Mouse (Mus musculus) fibroblast of lung, adult 2 months (primary cell): ENCODE results near the gene Mphosph9.

Experiments
- DNase-seq: peaks from one replicate; pipeline ENCODE4 v3.0.0-alpha.2; 2011; ENCODE audit warnings: low read depth

Gene Mphosph9

DNA sequence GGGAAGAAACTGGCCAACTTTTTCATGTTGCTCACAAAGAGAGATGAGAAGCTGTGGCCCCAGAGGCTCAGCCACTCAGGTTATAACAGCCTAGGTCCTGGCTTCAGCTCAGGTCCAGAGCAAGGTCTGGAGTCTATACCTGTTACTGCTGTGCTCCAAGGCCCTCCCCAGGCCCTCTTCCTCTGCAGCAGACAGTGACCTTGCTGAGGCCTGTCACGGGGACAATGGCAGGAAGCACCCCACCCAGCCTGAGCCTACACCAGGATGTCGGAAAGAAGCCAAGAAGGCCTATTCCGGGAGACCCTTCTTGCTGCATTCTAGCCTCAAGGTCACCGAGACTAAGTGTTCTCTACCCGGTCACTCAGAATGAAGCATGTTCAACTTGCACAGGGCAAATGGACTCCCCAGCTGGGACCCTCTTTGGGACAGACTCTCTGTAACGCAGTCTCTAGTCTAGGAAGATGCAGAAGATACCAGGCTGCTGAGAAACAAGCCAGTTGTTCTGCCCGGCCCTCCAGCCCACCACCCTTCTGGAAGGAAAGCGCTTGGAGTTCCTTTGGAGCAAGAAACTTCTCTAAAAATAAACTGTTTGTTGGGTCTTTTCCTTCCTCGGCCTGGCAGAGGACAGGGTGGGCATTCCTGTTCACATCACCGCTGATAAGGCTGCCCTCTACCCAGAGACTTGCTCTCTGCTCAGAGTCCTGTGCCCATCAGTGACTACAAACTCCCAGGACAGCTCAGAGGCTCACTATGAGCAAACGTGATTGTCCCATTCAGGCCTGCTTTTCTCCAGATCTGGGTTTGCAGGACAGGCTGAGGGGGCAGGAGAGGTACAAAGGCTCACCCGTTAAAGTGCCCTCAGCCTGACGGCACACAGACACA is 113.9 kb downstream of the Mphosph9 start:
- no peak for DNase-seq

GRCm38 (mm10) chr5:124211669-124212068 is 116.1 kb downstream of the Mphosph9 start:
- no peak for DNase-seq

- DNase-seq, result no peak
Observed at GRCm38 (mm10) chr5:124211234-124211633, 116.5 kb downstream of the Mphosph9 start.

DNA sequence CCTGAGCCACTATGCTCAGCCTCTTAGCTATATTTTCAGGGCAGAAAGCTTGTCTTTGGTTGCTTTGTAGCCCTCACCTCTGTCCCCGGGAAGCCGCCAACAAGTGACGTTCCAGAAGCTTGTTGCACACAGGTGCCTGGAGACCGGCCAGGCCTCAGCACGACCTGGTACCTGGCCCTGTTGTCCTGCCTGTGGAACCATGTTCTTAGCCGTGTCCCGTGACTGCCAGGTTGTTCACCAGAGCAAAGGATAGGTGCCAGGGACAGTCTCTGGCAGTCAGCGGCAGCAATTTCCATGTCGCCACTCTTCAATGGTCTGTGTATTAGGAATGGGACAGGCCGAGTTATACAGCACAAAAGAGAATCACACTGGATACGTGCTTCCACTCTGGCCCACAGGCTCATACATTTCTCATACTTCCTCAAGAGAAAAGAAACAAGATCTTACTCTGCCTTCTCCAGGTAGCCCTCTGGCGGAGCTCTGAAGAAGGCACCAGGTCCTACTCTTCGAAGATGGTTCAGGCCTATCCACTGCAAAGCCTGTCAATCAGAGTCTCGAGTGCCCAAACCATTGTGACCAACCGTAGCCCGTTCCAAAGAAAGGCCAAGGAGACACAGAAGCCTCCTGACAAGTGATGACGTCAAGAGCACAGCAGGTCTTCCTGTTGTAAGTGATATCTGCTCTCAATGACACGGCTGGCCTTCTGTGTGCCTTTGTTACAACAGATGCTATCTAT is 117.3 kb downstream of the Mphosph9 start:
- DNase-seq, result no peak

GRCm38 (mm10) chr5:124209850-124210249 is 117.9 kb downstream of the Mphosph9 start:
- DNase-seq, result no peak

DNA sequence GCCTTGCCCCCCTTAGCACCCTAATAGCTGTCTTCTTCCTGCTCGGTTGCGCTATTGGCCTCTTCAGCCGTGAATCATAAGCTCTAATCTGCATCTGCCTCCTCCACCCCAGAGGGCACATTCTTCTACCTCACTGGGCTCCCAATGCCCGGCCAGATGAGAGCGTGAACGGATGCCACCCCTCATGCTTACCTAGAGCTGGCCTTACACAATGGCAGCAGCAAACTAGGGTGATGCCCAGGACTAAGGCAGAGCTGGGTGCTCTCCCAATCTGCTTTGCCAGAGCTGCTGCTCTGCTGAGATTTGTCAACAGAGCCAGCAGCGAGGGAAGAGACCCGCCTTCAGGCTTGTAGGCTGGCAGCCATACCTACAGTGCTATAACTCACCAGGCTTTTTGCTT is 119.7 kb downstream of the Mphosph9 start:
- DNase-seq, result no peak

DNA sequence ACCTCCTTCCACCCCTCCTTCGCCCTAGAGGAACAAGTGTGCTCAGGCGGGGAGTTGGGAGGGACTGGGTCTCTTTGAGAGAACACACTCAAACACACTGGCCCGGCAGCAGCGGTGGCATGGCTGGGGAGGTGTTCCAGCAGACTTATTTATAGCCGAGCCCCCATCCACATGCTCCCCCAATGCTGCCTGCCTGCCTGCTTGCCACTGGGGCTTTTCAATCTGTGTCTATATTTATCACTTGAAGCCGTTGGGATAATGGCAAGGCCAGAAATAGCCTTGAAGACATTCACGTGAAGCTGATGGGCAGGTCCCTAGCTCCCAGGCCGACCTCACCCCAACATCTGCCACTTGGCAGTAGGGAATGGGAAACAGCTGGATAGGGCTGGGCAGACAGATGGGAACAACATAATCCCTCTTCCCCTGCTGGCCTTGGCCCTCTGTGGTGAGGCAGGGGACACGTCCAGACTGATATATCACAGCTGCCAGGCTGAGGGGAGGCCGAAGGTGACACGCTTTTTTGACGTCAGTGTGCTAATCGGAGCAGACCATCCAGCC is 121.2 kb downstream of the Mphosph9 start:
- DNase-seq, result no peak

DNA sequence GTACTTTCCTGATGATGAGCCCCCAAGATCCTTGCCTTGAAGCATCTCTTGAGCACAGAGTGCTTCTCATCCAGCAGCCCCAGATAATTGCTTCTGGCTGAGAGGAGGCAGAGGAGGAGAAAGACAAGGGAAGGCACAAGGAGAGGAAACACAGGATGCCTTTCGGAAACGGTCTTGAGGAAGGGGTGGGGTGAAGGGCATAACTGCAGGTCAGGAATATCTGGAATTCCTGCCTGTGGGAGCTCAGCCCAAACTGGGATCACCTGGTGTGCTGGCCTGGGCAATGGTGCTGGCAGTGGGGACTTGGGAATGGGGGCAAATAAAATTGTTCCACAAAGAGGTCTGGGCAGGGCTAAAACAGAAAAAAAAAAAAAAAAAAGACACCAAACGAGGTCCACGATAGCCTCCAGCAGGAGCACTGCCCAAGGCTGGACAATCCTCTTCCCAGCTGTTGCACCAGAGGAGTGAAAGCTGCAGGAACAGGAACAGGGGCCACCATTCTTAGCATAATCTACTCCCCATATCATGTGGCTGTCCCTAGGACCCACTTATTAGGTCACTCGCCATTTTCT is 121.9 kb downstream of the Mphosph9 start:
- no peak for DNase-seq

- DNase-seq, result no peak
Observed at GRCm38 (mm10) chr5:124205211-124205610, 122.6 kb downstream of the Mphosph9 start.

DNA sequence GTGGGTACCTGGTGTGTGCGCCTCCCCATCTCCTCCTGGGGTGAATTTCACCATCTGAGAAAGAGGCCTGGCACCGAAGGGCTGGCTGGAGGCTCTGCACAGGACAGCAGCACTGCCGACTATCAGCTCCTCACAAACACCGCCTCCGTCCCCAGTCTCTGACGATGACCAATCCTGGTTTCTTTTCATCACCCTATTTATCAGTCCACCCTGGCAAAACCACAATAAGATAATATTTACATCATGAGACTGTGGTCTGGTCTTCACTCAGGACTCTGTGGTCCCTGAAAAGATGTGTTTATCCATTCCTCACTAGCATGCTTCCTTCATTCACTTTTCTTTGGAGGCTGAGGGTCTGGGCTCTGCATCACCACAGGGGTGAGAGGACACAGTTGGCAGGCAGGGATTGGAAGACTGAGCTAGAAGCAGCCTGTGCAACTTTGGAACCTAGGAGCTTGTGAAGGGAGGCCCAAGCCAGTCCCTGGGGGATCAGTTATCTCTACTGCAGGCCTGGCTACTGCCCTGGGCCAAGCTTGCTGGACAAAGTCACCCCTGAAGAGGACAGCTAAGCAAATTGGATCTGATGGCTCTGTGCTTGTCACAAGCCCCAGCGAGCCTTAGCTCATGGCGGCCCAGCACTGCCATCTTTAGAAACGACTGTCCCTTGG is 123.5 kb downstream of the Mphosph9 start:
- DNase-seq, result no peak

GRCm38 (mm10) chr5:124203251-124203650 is 124.5 kb downstream of the Mphosph9 start:
- DNase-seq, result no peak

DNA sequence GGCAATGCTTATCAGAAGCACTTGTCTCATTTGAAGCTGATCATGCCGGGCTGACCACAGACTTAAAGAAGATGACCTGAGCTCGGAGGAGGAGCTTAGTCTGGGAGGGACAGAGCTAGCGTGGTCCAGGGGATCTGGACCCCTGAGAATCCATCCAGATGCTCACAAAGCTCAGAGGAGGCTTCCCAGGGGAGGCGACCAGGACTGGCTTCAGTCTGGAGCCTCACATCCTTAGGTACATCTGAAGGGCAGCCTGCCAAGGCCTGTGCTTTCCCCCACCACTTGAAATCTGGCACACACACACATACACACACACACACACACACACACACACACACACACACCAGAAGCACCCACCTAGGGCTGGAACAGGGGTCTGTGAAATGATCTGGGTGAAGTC is 125.7 kb downstream of the Mphosph9 start:
- no peak for DNase-seq

GRCm38 (mm10) chr5:124201564-124201963 is 126.2 kb downstream of the Mphosph9 start:
- no peak for DNase-seq
